Mouse (Mus musculus): ENCODE measurements around the gene Fastkd3.
"Not testable (repeated sequence)": the region's sequence is repeated elsewhere in the genome, so short reads cannot be mapped to it uniquely, and the experiment has no call there.

The Fastkd3 gene

GRCm38 (mm10) chr13:68581747-68582516 is at the start of gene Fastkd3, which contains the start of gene Mtrr:
Gene Fastkd3, plus strand, starts transcription at chr13:68582234.
Gene Mtrr, minus strand, starts transcription at chr13:68582149.
- peak; percentile 97 for DNase-seq

GRCm38 (mm10) chr13:68553391-68553790 is 28.6 kb upstream of the Fastkd3 start:
- DNase-seq: not testable (repeated sequence)

- DNase-seq: no peak
Measured at GRCm38 (mm10) chr13:68568110-68568509, 13.9 kb upstream of the Fastkd3 start.

DNA sequence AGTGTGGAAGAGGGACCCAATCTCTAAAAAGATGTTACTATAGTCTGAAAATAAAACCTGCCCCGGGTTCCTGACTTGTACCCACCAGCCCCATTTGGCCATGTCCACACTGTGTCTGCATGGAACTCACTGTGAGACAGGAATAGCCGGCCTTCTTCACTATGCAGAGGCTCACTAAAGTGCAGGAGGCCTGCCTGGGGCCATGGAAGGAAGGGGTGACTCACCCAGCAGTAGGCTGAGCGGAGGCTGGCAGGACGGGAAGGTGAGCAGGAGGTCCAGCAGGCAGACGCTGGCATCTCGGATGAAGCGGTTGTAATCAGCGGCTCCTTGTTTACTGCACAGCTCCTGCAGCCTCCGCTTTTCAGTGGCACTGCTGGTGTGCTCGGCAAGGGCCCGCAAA is 13.5 kb upstream of the Fastkd3 start:
- DNase-seq: no peak

GRCm38 (mm10) chr13:68569589-68570336 is 12.3 kb upstream of the Fastkd3 start:
- peak; percentile 57 for DNase-seq

GRCm38 (mm10) chr13:68572247-68572646 is 9.8 kb upstream of the Fastkd3 start:
- DNase-seq: no peak

DNA sequence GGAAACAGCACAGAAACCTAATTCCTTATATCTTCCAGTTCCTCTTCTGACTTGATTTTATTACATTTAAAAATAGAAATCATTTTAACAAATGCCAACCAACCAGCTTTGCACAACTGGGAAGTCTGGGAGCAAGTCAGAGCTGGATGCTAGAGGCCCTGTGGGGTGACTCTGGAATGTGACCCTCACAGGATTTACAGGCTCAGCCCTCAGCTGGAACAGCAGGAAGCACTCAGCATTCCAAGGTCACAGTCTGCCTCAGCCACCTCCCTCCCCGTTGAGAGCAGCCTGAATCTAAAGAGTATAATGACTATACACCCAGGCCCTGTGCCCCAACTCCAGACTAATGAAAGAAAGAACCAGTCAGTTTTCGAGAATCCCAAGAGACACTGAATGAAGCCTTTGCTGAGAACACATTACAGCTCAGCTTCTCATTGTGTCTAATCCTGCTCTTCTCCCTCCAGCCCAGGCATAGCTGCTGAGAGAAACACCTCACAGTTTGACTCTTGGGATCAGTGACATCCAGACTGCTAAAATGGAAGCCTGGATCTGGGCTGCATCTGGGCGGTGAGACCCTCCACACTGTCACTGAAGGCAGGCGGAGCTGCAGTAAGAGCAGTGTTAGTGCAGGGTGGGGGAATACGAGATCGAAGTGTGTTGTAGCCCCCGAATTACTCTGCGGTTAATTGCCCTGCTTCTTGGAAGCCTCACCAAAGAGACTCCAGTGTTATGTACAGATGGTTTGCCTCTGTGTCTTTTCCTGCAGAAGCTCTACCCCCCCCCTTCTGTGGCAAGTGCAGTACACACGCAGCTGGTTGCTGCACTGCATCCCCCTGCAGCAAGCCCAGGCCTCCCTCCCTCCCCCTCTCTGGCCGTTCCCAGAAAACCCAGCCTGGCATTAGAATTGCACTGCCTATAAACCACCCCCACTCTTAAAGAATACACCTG is 8.8 kb upstream of the Fastkd3 start:
- peak; percentile 43 for DNase-seq

GRCm38 (mm10) chr13:68574398-68574797 is 7.6 kb upstream of the Fastkd3 start:
- no peak for DNase-seq

- no peak for DNase-seq
Measured at GRCm38 (mm10) chr13:68577945-68578344, 4.1 kb upstream of the Fastkd3 start.

- DNase-seq: no peak
Measured at GRCm38 (mm10) chr13:68581086-68581740, 821 bp upstream of the Fastkd3 start.

GRCm38 (mm10) chr13:68582517-68582780 is 415 bp downstream of the Fastkd3 start:
- DNase-seq: no peak

- no peak for DNase-seq
Measured at GRCm38 (mm10) chr13:68583961-68584360, 1.9 kb downstream of the Fastkd3 start.

DNA sequence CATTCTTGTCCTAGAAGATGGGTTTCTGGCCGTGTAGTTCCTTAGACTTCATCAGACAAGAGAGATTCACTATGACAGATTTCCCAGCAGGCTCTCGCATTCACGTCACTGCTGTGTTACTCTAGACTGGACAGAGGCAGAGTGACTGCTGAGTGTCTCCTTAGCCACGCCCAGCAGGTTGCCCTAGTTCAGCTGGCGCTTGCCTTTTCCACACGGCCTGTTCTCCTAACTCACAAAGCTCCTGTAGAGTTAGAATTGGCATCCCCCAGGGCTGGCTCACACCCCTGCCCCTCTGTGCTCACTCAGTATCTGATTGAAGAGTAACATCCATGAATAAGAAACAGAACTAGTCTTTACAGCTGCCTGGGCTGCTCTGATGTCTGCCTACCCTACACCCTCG is 3.4 kb downstream of the Fastkd3 start:
- no peak for DNase-seq

GRCm38 (mm10) chr13:68588352-68588751 is 6.3 kb downstream of the Fastkd3 start:
- DNase-seq: no peak

- DNase-seq: no peak
Measured at GRCm38 (mm10) chr13:68593797-68594196, 11.8 kb downstream of the Fastkd3 start.

DNA sequence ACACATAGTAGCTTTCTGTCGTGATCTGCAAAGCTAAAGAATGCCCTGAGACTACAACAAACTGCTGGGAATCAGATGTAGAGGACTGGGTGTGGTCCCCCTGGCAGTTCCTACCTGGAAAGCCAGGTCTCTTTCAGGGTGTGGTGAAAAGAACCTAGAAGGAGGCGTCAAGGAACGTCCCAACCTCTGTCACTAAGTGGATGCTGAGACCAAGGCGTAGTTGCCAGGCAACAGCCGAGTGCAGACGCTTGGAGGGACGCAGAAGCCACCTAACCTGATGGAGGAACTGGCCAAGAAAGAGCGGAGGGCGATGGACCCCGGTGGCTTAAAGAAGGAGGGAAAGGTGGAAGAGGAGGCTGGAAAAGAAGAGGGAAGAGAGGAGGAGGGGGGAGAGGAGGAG is 15.2 kb downstream of the Fastkd3 start, which contains the start of gene 1700001L19Rik:
1700001L19Rik (plus strand) TSS at position 223 of the 400 bp plus-strand sequence.
- DNase-seq: no peak

DNA sequence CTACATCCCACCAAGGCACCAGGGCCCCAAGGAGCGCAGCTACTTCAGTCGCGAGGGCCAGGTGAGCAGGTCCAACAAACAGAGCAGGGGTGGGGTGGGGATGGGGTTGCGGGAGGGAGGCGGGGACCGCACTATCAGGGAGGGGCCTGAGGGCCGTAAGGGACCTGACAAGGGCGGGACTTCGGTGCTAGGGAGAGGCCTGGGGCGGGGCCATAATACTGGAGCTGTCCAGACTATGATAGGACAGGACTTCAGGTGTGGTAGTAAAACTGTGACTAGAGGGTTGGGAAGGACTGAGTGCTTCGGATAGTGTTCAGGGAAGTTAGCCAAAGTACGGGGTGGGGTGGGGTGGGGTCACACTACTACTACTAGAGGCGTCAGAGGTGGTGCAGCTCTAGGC is 15.6 kb downstream of the Fastkd3 start:
- no peak for DNase-seq

DNA sequence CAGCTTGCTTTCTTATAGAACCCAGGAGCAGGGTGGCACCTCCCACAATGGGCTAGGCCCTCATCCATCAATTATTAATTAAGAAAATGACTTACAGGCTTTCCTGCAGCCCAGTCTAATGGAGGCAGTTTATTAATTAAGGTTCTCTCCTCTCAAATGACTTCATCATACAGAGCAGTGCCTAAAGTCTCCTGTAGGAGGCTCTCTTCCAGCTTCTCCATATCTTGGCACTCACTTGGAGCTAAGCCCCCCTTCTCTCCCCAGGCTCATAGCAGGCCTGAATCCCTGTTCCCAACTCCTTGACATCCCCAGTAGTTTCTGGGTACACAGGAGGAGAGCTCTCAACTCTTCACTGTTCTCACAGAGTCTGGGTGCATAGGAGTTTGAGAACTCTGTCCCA is 16.9 kb downstream of the Fastkd3 start:
- no peak for DNase-seq

DNA sequence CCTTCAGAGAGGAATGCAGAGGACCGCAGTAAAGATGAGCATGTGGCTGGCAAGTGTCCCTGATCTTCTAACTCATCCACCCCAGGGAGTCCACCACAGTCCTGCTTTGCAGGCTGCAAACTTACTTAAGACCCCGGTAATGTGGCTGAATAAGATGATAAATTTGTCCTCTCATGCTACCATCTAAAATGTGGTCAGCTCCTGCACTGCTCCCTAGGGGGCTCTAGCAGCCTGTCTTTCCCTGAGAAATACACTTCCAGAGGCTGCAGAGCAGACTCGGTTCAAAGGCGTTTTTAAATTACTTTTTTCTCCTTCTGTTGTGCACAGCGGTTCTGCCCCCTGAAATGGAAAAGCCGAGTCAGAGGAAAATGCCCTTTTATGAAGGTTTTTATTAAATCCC is 19.1 kb downstream of the Fastkd3 start:
- DNase-seq: no peak

GRCm38 (mm10) chr13:68603085-68603484 is 21.1 kb downstream of the Fastkd3 start:
- DNase-seq: no peak

GRCm38 (mm10) chr13:68605689-68606126 is 23.7 kb downstream of the Fastkd3 start:
- peak; percentile 38 for DNase-seq

- DNase-seq: no peak
Measured at GRCm38 (mm10) chr13:68607652-68608405, 25.8 kb downstream of the Fastkd3 start.

All from kidney, adult 18-20 months (tissue).